Mouse (Mus musculus) hindbrain, embryonic 11.5 days (tissue): ENCODE results near the gene Gfm1. TPM values are rescaled to one million over a fixed set of nuclear protein-coding genes. Genes with fewer than 3 reads are reported as not detected.

Experiments used
- ATAC-seq: fragments of 200-750 bp; cut with Nextera tagmentation; 2 replicates; pipeline ENCODE4 v1.8.0; 2017; ENCODE audit warnings: mild to moderate bottlenecking, moderate TSS enrichment, moderate library complexity; ENCODE audit not compliant: low FRiP score
- DNase-seq: peaks from one replicate; pipeline ENCODE4 v3.0.0-alpha.2; 2015; ENCODE audit warnings: low spot score
- H3K27ac ChIP-seq: fragments of 300-500 bp; sonication (generic); 2 replicates; pipeline ENCODE4 v1.5.1; 2014; ENCODE audit warnings: mild to moderate bottlenecking, low read depth, low read length
- H3K27me3 ChIP-seq: fragments of 300-500 bp; sonication (generic); 2 replicates; pipeline ENCODE4 v1.6.1; 2014; ENCODE audit warnings: mild to moderate bottlenecking, low read length, moderate library complexity, mixed read lengths; ENCODE audit not compliant: control insufficient read depth, insufficient read depth
- H3K36me3 ChIP-seq: fragments of 300-500 bp; sonication (generic); 2 replicates; pipeline ENCODE4 v1.6.1; 2014; ENCODE audit warnings: mild to moderate bottlenecking, low read length, moderate library complexity, mixed read lengths; ENCODE audit not compliant: control insufficient read depth, insufficient read depth
- H3K4me1 ChIP-seq: fragments of 300-500 bp; sonication (generic); replicated peaks from 2 replicates; pipeline ENCODE4 v1.6.1; 2014; ENCODE audit warnings: low read length, mixed read lengths; ENCODE audit not compliant: control insufficient read depth, insufficient read depth
- H3K4me2 ChIP-seq: fragments of 300-500 bp; sonication (generic); replicated peaks from 2 replicates; pipeline ENCODE4 v1.6.1; 2014; ENCODE audit warnings: mild to moderate bottlenecking, low read depth, low read length
- H3K4me3 ChIP-seq: fragments of 300-500 bp; sonication (generic); 2 replicates; pipeline ENCODE4 v1.5.1; 2014; ENCODE audit warnings: low read depth, low read length
- H3K9ac ChIP-seq: fragments of 300-500 bp; sonication (generic); 2 replicates; pipeline ENCODE4 v1.6.1; 2014; ENCODE audit warnings: low read depth, low read length
- H3K9me3 ChIP-seq: fragments of 300-500 bp; sonication (generic); 2 replicates; pipeline ENCODE4 v1.6.1; 2016; ENCODE audit warnings: low read length; ENCODE audit not compliant: control insufficient read depth
- WGBS: fragments of 180-500 bp; shearing (Covaris S2); extraction: QIAGEN DNeasy Blood & Tissue Kit; methylation state at CpG from one replicate; pipeline ENCODE4 v1.1.7; 2014; 5-methylcytosine and 5-hydroxymethylcytosine counted together
- polyA plus RNA-seq: library from polyadenylated mRNA; unstranded; fragments of >200 nt; fragmentation: Nextera tagmentation; extraction: Ambion mirVana; gene quantifications from 2 replicates; pipeline ENCODE4 v1.2.1, GENCODE M21; 2014

Gfm1 gene
- polyA plus RNA-seq, 1 experiment from 2014 or later, result 46.3 TPM

GRCm38 (mm10) chr3:67462578-67462977 lies 32.7 kb downstream of the Gfm1 start:
- Histone ChIP-seq H3K36me3 (peaks cover 4% of the 10 kb centered on the region; the same call in 1 of the 2 replicates), H3K4me1 (no peaks in the 10 kb centered on the region), H3K27ac (no peak overlapping the region), H3K4me2 (peak overlapping the region; percentile 81; the same call in 1 of the 2 replicates), H3K4me3 (peak overlapping the region; percentile 56), H3K9ac (no peak overlapping the region), H3K27me3 (no peaks in the 10 kb centered on the region), H3K9me3 (no peaks in the 10 kb centered on the region)
- ATAC-seq (no peak), DNase-seq (peak; percentile 7)
- 68% methylated on average over 10 of the region's 10 CpGs for WGBS

- WGBS, result 5% methylated on average over 12 of the region's 12 CpGs
- DNase-seq, result no peak
- peaks cover 2% of the 10 kb centered on the region; the same call in 1 of the 2 replicates for H3K36me3 ChIP-seq
- peak overlapping the region; percentile 42 for H3K9ac ChIP-seq
- no peaks in the 10 kb centered on the region for H3K27me3 ChIP-seq
- H3K4me1 ChIP-seq, result no peaks in the 10 kb centered on the region
- H3K4me3 ChIP-seq, result peak overlapping the region; percentile 56
- peak; percentile 38; the same call in 1 of the 2 replicates for ATAC-seq
- peak overlapping the region; percentile 36; the same call in 1 of the 2 replicates for H3K27ac ChIP-seq
- no peaks in the 10 kb centered on the region for H3K9me3 ChIP-seq
- peak overlapping the region; percentile 81 for H3K4me2 ChIP-seq
These were observed 33.1 kb downstream of the Gfm1 start for GRCm38 (mm10) chr3:67463001-67463400.

GRCm38 (mm10) chr3:67463450-67464372 lies 33.8 kb downstream of the Gfm1 start, which contains the start of gene Lxn:
Gene Lxn (minus strand): TSS chr3:67463926.
- H3K27ac ChIP-seq, result peak within 1 kb of the TSS; percentile 36; the same call in 1 of the 2 replicates
- 2% methylated on average over 43 of the region's 43 CpGs for WGBS

GRCm38 (mm10) chr3:67466576-67466975 lies 36.7 kb downstream of the Gfm1 start:
- no peak overlapping the region for H3K4me2 ChIP-seq
- H3K27me3 ChIP-seq, result no peaks in the 10 kb centered on the region
- no peak overlapping the region for H3K9ac ChIP-seq
- H3K4me3 ChIP-seq, result no peak overlapping the region
- WGBS, result 94% methylated on average over 5 of the region's 5 CpGs
- no peak for DNase-seq
- H3K36me3 ChIP-seq, result peaks cover 2% of the 10 kb centered on the region; the same call in 1 of the 2 replicates
- H3K27ac ChIP-seq, result no peak overlapping the region
- no peak for ATAC-seq
- H3K4me1 ChIP-seq, result no peaks in the 10 kb centered on the region
- H3K9me3 ChIP-seq, result no peaks in the 10 kb centered on the region

More at GRCm38 (mm10) chr3:67463450-67464372, 33.8 kb downstream of the Gfm1 start, which contains the start of gene Lxn:
- DNase-seq (peak; percentile 66), ATAC-seq (peak; percentile 89)
- Histone ChIP-seq H3K9me3 (no peaks in the 10 kb centered on the region), H3K4me1 (no peaks in the 10 kb centered on the region), H3K9ac (peak within 1 kb of the TSS; percentile 42), H3K36me3 (no peaks in the 10 kb centered on the region), H3K4me2 (peak within 1 kb of the TSS; percentile 81), H3K27me3 (no peaks in the 10 kb centered on the region), H3K4me3 (peak within 1 kb of the TSS; percentile 56)

GRCm38 (mm10) chr3:67467281-67467680 lies 37.4 kb downstream of the Gfm1 start:
- no peaks in the 10 kb centered on the region for H3K4me1 ChIP-seq
- H3K9me3 ChIP-seq, result no peaks in the 10 kb centered on the region
- H3K36me3 ChIP-seq, result peaks cover 2% of the 10 kb centered on the region; the same call in 1 of the 2 replicates
- 94% methylated on average over 2 of the region's 2 CpGs for WGBS
- no peak for ATAC-seq
- no peaks in the 10 kb centered on the region for H3K27me3 ChIP-seq
- no peak overlapping the region for H3K4me3 ChIP-seq
- no peak overlapping the region for H3K27ac ChIP-seq
- no peak overlapping the region for H3K4me2 ChIP-seq
- H3K9ac ChIP-seq, result no peak overlapping the region
- DNase-seq, result no peak

- peaks cover 6% of the 10 kb centered on the region for H3K36me3 ChIP-seq
- no peak for ATAC-seq
These were observed 41.7 kb downstream of the Gfm1 start for GRCm38 (mm10) chr3:67471408-67472127.

GRCm38 (mm10) chr3:67473438-67473837 lies 43.5 kb downstream of the Gfm1 start:
- ATAC-seq, result no peak
- H3K9me3 ChIP-seq, result no peaks in the 10 kb centered on the region
- no peak for DNase-seq
- H3K4me1 ChIP-seq, result no peaks in the 10 kb centered on the region
- H3K4me2 ChIP-seq, result no peak overlapping the region
- no peak overlapping the region for H3K9ac ChIP-seq
- H3K27ac ChIP-seq, result no peak overlapping the region
- no peaks in the 10 kb centered on the region for H3K27me3 ChIP-seq
- WGBS, result 93% methylated on average over 6 of the region's 6 CpGs
- peaks cover 6% of the 10 kb centered on the region for H3K36me3 ChIP-seq
- no peak overlapping the region for H3K4me3 ChIP-seq

More at GRCm38 (mm10) chr3:67471408-67472127, 41.7 kb downstream of the Gfm1 start:
- H3K27me3 ChIP-seq, result no peaks in the 10 kb centered on the region
- H3K27ac ChIP-seq, result no peak overlapping the region
- no peaks in the 10 kb centered on the region for H3K4me1 ChIP-seq
- H3K4me3 ChIP-seq, result no peak overlapping the region
- DNase-seq, result no peak
- 90% methylated on average over 4 of the region's 4 CpGs for WGBS
- H3K9me3 ChIP-seq, result no peaks in the 10 kb centered on the region
- H3K9ac ChIP-seq, result no peak overlapping the region
- H3K4me2 ChIP-seq, result no peak overlapping the region

GRCm38 (mm10) chr3:67479806-67480205 lies 49.9 kb downstream of the Gfm1 start:
- WGBS, result 94% methylated on average over 11 of the region's 11 CpGs
- Histone ChIP-seq H3K27ac (no peak overlapping the region), H3K27me3 (no peaks in the 10 kb centered on the region), H3K9ac (no peak overlapping the region), H3K4me1 (no peaks in the 10 kb centered on the region), H3K4me2 (no peak overlapping the region), H3K36me3 (peaks cover 4% of the 10 kb centered on the region; the same call in 1 of the 2 replicates), H3K4me3 (no peak overlapping the region), H3K9me3 (no peaks in the 10 kb centered on the region)
- DNase-seq, result no peak
- no peak for ATAC-seq
